Mouse (Mus musculus) testis, adult 2 months (tissue): ENCODE measurements around the gene Akr1a1. TPM values are rescaled to one million over a fixed set of nuclear protein-coding genes. Genes with fewer than 3 reads are reported as not detected.

Source experiments
- H3K27ac ChIP-seq: fragments of 200-500 bp; 2 replicates; pipeline ENCODE4 v1.5.1; 2012; ENCODE audit warnings: low read depth, low read length; ENCODE audit not compliant: control insufficient read depth, insufficient read depth
- H3K27me3 ChIP-seq: fragments of 200-500 bp; 2 replicates; pipeline ENCODE4 v1.6.1; 2012; ENCODE audit warnings: mild to moderate bottlenecking, low read length, moderate library complexity; ENCODE audit not compliant: control insufficient read depth, insufficient read depth
- H3K36me3 ChIP-seq: fragments of 200-500 bp; 2 replicates; pipeline ENCODE4 v1.6.1; 2012; ENCODE audit warnings: mild to moderate bottlenecking, low read length; ENCODE audit not compliant: control insufficient read depth, insufficient read depth
- H3K4me1 ChIP-seq: fragments of 200-500 bp; 2 replicates; pipeline ENCODE4 v1.6.1; 2012; ENCODE audit warnings: low read length; ENCODE audit not compliant: control insufficient read depth, insufficient read depth
- H3K4me3 ChIP-seq: fragments of 200-500 bp; 2 replicates; pipeline ENCODE4 v1.5.1; 2012; ENCODE audit warnings: low read depth, mild to moderate bottlenecking, low read length, moderate library complexity, mixed read lengths; ENCODE audit not compliant: control insufficient read depth
- CTCF ChIP-seq: fragments of 200-500 bp; IDR thresholded peaks from 2 replicates; pipeline ENCODE4 v1.5.1; 2012; ENCODE audit warnings: low read depth, mild to moderate bottlenecking, inconsistent platforms, low read length, moderate library complexity; ENCODE audit not compliant: control insufficient read depth, insufficient read depth, insufficient replicate concordance
- POLR2A ChIP-seq: fragments of 200-500 bp; IDR thresholded peaks from 2 replicates; pipeline ENCODE4 v1.6.1; 2012; ENCODE audit warnings: low read depth, mild to moderate bottlenecking, inconsistent platforms, low read length, moderate library complexity; ENCODE audit not compliant: control insufficient read depth
- polyA plus RNA-seq: library from polyadenylated mRNA; depleted of rRNA; stranded (reverse); fragments of >200 nt; gene quantifications from 2 replicates; pipeline ENCODE4 v1.2.3, GENCODE M21; 2012

The Akr1a1 gene
- polyA plus RNA-seq, 1 experiment: 103 TPM

DNA sequence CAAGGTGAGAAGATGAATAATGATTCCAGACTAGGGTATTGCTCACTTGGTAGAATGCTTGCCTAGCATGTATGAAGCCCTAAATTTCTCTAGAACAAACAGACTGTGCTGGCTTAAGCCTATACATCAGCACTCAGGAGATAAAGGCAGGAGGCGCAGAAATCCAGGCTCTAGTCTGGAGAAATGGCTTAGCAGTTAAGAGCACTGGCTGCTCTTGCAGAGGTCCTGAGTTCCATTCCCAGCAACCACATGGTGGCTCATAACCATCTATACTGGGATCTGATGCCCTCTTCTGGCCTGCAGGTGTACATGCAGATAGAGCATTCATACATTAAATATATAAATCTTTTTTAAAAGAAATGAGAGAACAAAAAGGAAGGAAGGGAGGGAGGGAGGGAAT lies 9.4 kb downstream of the Akr1a1 start:
- H3K4me1 ChIP-seq: no peaks in the 10 kb centered on the region
- no peaks in the 10 kb centered on the region for H3K27me3 ChIP-seq
- no peak overlapping the region for H3K4me3 ChIP-seq
- no peak overlapping the region for H3K27ac ChIP-seq
- peaks cover 4% of the 10 kb centered on the region for H3K36me3 ChIP-seq
- TF ChIP-seq CTCF (no peak), POLR2A (no peak)

DNA sequence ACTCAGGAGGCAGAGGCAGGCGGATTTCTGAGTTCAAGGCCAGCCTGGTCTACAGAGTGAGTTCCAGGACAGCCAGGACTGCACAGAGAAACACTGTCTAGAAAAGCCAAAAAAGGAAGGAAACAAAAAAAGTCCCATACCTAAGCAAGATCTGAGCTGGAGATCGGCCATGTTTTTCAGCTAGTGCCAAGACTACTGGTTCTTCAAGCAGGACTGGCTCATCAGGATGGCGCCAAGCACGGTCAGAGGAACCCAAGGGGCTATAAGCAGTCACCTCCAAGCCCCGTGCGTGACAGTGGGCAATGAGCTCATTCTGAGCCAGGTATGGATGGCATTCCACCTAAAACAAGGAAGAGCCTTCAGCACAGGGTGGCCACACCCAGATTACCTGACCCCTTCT lies 12.7 kb downstream of the Akr1a1 start:
- H3K27ac ChIP-seq: no peak overlapping the region
- TF ChIP-seq POLR2A (no peak), CTCF (no peak)
- H3K36me3 ChIP-seq: peaks cover 5% of the 10 kb centered on the region
- no peaks in the 10 kb centered on the region for H3K4me1 ChIP-seq
- H3K27me3 ChIP-seq: no peaks in the 10 kb centered on the region
- H3K4me3 ChIP-seq: no peak overlapping the region

DNA sequence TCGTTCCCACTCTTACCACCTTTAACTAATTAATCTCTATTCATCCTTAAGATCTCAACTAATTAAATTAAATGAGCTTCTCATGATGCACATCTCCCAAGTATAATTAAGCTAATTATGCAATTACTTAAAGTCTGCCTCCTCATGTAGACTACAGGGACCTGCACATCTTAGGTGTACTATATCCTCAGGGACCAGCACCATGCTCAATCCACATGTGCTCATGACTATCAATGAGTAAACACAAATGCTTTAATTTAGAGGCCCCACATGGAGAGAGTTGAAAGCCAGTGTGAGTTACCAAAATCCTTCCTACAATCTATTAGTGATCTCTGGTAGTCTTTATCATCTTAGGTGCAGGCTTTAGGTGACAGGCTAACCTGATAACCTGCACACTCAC lies 16.3 kb downstream of the Akr1a1 start:
- TF ChIP-seq CTCF (no peak), POLR2A (no peak)
- Histone ChIP-seq H3K4me1 (no peaks in the 10 kb centered on the region; the same call in 1 of the 2 replicates), H3K27ac (no peak overlapping the region), H3K36me3 (peaks cover 5% of the 10 kb centered on the region), H3K27me3 (no peaks in the 10 kb centered on the region), H3K4me3 (no peak overlapping the region)

DNA sequence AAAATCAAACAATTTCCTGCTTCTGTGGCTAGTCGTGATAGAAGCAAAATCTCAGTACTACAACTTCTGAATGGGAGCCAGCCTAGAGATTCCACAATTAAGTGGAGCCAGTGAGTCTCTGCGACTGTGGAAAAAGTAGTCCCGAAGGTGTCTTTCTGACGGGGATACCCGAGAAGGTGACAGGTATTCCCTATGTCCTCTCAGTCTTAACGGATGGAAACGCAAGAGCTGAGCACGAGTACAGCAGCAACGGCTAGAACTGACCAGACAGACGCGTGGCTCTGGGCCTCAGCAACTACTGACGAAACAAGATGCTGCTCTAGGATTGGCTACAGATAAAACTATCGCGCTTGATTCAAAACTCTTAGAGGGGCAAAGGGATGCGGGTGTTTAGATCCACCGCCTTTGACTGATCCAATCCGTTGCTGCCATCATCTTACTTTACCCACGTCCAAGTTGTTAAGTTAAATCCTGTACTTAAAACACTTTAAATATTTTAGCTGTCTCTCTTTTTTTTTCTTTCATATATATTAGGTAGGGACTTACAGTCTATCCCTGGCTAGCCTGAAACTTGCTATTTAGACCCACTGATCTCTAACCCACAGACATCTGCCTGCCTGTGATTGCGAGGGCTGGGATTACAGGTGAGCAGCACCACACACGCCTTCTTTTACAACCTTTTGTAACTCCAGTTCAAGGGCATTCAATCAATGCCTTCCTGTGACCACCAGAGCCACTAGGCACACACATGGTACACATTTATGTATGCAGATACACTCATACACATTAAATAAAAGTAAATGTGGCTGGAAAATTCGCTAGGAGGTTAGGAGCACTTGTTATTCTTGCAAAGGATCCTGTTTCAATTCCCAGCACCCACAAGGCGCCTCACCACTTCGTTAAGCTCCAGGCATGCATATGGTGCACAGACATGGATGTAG lies 23.5 kb downstream of the Akr1a1 start, which contains the start of gene Nasp:
Nasp (minus strand) TSS at position 220 of the 941 bp plus-strand sequence.
- H3K27ac ChIP-seq: peak within 1 kb of the TSS; percentile 94
- no peaks in the 10 kb centered on the region; the same call in 1 of the 2 replicates for H3K4me1 ChIP-seq
- TF ChIP-seq POLR2A (peak; percentile 82; the same call in 1 of the 2 replicates), CTCF (no peak)
- H3K4me3 ChIP-seq: peak within 1 kb of the TSS; percentile 97
- no peaks in the 10 kb centered on the region for H3K36me3 ChIP-seq
- H3K27me3 ChIP-seq: no peaks in the 10 kb centered on the region

DNA sequence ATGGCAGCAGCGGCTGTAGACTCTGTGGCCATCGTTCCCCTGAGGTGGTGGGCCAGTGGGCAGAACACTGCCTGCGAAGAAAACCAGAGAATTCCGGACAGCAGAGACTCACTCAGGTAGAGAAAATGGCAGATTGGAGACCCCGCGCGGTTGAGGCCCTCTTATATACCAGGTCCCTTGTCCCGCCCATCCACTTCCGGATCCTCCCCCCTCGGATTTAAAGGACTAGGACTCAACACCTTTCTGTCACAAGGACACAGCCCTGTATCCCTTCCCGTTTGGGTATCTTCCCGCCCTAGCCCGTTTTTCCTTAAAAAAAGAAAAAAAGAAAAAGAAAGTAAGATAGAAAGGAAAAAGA lies 24.1 kb downstream of the Akr1a1 start:
- Histone ChIP-seq H3K4me3 (peak overlapping the region; percentile 97), H3K27me3 (no peaks in the 10 kb centered on the region), H3K36me3 (no peaks in the 10 kb centered on the region), H3K27ac (peak overlapping the region; percentile 94), H3K4me1 (no peaks in the 10 kb centered on the region; the same call in 1 of the 2 replicates)
- peak; percentile 92 for TF ChIP-seq POLR2A
- TF ChIP-seq CTCF: no peak

DNA sequence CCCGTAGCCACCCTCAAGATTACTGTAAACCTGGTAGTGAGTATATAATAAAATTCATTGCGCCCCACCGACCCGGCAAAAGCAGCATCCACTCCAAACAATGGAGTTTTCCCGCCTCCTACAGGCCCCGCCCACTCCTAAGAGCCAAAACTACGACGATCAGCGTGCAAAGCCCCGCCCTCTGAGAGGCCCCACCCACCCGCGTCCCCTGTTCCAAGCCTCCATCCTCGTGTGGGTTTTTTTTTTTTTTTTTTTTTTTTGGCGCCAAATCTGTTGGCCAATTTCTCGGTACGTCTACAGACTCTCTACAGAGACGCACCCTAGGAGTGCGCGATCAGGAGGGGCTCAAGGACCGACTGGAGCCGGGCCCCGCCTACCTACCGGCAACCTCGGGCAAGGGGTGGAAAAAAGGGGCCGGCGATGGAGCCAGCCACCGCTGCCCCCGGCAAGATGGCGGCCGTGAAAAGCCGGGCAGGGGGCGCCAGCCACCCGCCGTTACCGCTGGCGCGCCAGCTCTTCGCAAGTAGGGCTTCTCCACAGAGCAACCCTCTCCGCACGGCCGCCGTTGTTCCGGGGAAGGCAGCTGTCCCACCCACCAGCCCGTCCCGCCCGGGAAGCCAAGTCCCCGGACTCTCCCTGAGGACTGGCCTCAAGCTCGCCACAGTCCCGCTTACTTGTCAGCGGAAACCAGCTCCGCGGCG lies 24.7 kb downstream of the Akr1a1 start:
- peak overlapping the region; percentile 94 for H3K27ac ChIP-seq
- no peak for TF ChIP-seq POLR2A
- TF ChIP-seq CTCF: no peak

DNA sequence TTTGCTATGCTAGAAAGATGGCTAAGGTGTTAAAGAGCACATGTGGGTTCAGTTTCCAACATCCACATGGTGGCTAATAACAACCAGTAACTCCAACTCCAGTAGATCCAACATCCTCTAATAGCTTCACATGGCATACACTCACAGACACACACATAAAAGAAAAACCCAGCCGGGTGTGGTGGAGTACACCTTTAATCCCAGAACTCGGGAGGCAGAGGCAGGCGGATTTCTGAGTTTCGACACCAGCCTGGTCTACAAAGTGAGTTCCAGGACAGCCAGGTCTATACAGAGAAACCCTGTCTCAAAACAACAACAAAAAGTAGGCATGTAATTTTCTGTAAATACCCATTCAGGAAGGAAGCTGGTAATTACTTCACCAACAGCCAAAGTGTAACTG lies 26.6 kb downstream of the Akr1a1 start:
- H3K27ac ChIP-seq: no peak overlapping the region
- no peaks in the 10 kb centered on the region for H3K27me3 ChIP-seq
- H3K4me1 ChIP-seq: no peaks in the 10 kb centered on the region; the same call in 1 of the 2 replicates
- no peak for TF ChIP-seq CTCF
- TF ChIP-seq POLR2A: no peak
- H3K36me3 ChIP-seq: no peaks in the 10 kb centered on the region; the same call in 1 of the 2 replicates
- H3K4me3 ChIP-seq: peak overlapping the region; percentile 9; the same call in 1 of the 2 replicates

More for the DNA sequence above, 24.7 kb downstream of the Akr1a1 start:
- Histone ChIP-seq H3K36me3 (no peaks in the 10 kb centered on the region), H3K4me1 (no peaks in the 10 kb centered on the region; the same call in 1 of the 2 replicates), H3K4me3 (peak overlapping the region; percentile 97), H3K27me3 (no peaks in the 10 kb centered on the region)
